Mouse (Mus musculus): Measurements from ENCODE around the gene Prr14.
"Not testable (repeated sequence)": the region's sequence is repeated elsewhere in the genome, so short reads cannot be mapped to it uniquely, and the experiment has no call there.

Prr14 gene

DNA sequence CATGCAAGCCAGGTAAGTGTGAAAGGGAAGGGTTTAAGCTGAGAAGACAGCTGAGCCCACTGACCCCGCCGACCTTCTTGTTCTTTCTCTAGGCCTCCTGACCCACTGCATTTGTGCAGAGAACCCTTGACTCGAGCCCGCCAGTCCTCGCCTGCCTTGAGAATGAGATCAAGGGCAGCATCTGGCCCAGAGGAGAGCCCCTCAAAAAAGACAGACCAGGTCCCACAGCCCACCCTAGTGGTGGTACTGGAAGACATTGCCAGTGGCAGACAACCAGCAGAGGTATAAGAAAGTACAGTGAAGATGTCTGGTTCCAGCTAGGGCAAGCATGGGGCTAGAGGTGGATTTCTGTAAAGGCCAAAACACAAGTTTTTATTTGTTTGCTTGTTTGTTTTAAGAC, 14.3 kb downstream of the Prr14 start:
- peak; percentile 36 to 58 for DNase-seq

DNA sequence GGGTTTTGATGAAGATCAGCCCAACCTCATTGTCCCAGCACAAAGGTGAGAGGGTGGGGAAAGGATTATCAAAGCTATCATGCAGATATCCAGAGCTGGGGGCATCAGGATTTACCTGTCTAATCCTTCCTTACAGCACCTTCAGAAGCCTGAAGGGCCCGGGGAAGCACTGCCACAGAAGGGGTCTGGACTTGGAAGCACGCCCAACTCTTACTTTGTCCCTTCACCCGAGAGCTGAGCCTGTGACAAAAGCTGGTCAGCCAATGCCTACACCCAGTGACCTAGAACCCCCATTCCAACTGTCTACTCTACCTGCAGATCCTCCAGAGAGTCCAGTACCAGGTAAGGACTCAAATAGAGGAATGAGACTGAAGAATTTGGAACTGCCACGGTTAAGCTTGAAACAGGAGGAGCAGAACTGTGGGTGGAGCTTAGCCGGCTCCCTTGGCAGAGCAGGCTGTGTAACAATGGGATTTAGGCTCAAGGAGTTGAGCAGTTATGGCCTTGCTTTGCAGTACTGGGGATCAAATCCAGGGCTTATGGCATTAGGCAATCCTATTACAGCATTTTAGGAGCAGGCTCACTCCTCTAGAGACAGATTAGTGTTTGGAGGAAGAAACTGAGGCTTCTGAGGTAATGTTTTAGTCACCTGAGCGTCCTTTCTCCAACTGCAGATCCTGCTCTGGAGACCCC, 15.1 kb downstream of the Prr14 start:
- DNase-seq = no peak

GRCm38 (mm10) chr7:127475186-127475740, 15.9 kb downstream of the Prr14 start:
- DNase-seq = no peak

- DNase-seq = no peak
Observed at GRCm38 (mm10) chr7:127476336-127476735, 16.9 kb downstream of the Prr14 start.

- DNase-seq = no peak
Observed at GRCm38 (mm10) chr7:127476855-127477254, 17.4 kb downstream of the Prr14 start.

- peak; percentile 99 for DNase-seq
Observed at GRCm38 (mm10) chr7:127477687-127478634, 18.6 kb downstream of the Prr14 start.

- DNase-seq = peak in 1 of 2 experiments; percentile 86
Observed at GRCm38 (mm10) chr7:127478635-127479317, 19.4 kb downstream of the Prr14 start, which contains the start of gene Fbrs. Gene Fbrs (plus strand): TSS chr7:127479199.

DNA sequence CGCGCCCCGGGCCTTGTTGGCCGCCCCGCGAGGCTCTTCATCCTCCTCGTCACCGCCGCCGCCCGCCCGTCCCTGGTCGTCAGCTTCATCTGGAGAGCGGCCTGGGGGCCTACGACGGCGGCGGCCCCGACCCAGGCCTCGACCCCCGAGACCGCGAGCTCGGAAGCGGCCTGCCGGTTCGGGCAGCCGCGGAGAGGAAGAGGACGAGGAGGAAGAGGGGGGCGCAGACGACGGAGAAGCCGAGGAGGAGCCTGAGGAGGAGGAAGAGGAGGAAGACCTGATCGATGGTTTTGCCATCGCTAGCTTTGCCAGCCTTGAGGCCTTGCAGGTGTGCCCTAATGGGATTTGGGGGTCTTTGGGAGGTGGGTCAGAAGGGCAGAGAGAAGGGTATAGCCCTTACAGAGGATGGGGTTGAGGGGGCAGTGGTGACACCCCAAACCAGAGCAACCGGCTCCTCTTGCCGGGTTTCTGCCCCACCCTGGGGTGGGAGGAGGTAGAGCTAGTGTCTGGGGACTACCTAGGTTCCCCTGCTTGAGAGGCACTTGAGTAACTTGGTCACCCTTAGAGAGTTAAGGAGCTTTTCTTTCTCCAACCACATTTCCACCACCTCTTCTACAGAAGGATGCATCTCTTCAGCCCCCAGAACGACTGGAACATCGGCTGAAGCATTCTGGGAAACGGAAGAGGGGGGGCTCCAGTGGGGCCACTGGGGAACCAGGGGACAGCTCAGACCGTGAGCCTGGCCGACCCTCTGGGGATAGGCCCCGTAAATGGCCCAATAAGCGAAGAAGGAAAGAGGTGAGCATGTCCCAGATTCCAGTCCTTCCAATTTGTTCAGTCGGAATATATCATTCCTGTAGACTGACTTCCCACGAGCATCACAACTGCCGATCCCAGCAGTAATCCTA, 20.2 kb downstream of the Prr14 start:
- DNase-seq = peak; percentile 53 to 65

GRCm38 (mm10) chr7:127480321-127480720, 20.9 kb downstream of the Prr14 start:
- peak; percentile 70 to 81 for DNase-seq

- no peak for DNase-seq
Observed at GRCm38 (mm10) chr7:127485416-127485815, 26.0 kb downstream of the Prr14 start.

- not testable (repeated sequence) for DNase-seq
Observed at GRCm38 (mm10) chr7:127488364-127488763, 29.0 kb downstream of the Prr14 start.

DNA sequence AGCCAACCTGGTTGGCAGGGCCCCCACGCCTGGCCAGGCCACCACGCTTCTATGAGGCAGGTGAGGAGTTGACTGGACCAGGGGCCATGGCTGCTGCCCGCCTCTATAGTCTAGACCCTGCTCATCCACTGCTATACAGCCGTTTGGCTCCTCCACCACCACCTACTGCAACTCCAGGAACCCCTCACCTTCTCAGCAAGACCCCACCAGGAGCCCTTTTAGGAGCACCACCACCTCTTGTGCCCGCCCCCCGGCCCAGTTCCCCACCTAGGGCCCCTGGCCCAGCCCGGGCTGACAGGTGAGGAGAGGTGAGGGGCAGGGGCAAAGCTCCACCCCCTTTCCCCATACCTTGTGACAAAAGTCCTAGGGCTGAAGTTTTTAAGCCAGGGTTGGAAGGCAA, 30.6 kb downstream of the Prr14 start:
- no peak for DNase-seq

DNA sequence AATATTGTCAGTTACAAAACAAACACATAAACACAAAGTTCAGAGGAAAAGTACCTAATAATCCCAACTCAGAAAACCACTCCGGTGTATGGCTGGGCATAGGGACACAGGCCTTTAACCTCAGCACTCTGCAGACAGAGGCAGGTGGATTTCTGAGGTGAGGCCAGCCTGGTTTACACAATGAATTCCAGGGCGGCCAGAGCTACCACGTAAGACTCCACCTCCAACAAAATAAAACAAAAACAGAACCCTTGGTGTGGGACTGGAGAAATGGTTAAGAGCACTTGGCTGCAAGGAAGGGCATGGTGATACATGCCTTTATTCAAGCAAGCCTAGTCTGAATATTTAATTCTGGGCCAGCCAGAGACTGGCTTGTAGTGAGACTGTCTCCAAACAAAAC, 32.4 kb downstream of the Prr14 start:
- no peak for DNase-seq

- no peak for DNase-seq
Observed at GRCm38 (mm10) chr7:127494648-127495047, 35.2 kb downstream of the Prr14 start.

DNA sequence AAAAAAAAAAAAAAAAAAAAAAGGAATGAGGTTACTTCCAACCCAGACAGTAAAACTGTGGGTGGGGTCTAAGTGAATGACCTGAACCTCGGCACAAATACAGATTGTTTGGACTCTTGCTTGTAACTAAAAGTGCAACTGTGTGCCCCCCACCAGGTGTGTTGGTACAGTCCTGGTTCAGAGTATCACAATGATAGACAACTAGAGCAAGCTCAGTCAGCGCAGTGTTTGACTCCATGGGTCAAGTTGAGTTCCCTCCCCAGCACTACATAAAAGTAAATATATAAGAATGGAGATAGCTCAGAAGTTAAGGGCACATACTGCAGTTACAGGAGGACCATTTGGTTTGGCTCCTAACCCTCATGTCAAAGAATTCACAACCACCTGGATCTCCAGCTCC, 38.0 kb downstream of the Prr14 start:
- no peak for DNase-seq

- peak; percentile 60 to 61 for DNase-seq
Observed at GRCm38 (mm10) chr7:127498407-127498806, 39.0 kb downstream of the Prr14 start.

GRCm38 (mm10) chr7:127508291-127508690, 48.9 kb downstream of the Prr14 start:
- no peak for DNase-seq

- DNase-seq = not testable (repeated sequence)
Observed at GRCm38 (mm10) chr7:127509830-127510229, 50.4 kb downstream of the Prr14 start.

DNA sequence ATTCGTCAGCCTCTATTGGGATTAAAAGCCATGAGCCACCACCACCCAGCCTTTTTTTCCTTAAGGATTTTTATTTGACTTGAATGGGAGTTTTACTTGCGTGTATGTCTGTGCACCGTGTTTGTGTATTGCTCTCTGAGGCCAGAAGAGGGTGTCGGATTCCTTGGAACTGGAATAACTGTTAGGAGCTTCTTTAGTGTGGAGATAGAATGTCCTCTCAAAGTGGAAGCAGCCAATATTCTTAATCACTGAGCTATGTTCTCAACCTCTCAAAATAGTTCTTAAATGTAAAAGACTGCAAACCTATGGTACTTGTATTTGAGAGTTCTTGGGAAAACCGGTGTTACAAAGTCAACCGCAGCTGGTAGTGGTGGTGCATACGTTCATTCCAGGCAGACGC, 51.8 kb downstream of the Prr14 start:
- no peak for DNase-seq

DNA sequence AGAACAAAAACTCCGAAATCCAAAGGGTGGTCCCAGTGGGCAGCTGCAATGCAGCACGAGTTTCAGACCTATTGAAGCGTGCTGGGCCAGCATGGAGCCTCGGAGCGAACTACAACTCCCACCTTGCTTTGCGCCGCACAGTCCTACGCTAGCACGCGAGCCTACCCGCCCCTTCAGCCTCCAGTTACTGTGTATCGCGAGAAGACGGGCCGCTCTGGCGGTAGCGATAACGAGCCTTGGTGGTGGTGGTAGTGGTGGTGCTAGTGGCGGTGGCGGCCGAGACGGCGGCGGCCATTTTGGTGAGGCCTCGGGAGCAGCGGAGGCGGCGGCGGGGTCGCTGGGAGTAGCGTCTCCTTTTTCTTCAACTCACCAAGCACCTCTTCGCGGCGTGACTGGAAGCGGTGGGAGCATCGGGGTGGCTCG, 52.4 kb downstream of the Prr14 start, which contains the start of gene Srcap:
Srcap (plus strand) TSS at position 176 of the 423 bp plus-strand sequence.
- DNase-seq = peak; percentile 92 to 97

DNA sequence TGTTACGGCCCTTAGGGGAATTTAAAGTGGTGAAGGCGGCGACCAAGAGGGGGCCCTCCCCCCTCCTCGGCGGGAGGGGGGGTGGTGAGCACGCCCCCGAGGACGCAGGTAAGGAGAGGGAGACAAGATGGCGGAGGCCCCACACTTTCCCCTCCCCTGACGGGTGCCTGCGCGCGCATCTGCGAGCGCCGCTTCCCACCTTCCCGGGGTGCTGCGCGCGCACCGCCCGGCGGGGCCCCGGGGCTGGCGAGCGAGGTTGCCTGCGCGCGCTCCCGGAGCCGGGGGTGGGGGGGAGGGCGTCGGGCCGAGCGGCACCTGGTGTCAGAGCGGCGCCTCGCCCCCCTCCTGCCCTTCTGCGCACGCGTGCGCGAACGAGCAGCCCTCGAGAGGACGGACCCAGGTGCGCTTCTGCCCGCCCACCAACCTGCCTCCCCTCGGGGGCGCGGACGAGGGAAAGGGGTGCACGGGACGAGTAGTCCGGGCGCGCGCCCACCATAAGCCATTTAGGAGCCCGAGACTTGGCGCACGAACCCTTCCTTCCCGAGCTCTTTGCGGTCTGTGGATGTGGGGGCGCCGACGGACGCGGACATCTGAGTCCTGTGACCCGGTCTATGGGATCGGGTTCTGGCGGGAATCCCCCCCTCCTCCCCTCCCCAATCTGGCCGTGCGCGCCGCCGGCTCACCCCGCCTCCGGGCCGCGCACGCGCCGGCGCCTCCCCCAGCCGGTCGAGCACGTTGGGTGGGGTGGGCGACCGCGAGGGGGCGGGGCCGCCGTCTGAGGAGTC, 53.0 kb downstream of the Prr14 start:
- peak; percentile 95 to 98 for DNase-seq
